Mouse (Mus musculus): Measurements from ENCODE around the gene Rtkn. TPM values are rescaled to one million over a fixed set of nuclear protein-coding genes. Genes with fewer than 3 reads are reported as not detected.

Rtkn gene
- polyA plus RNA-seq, 1 experiment from 2014 or later, result 19.3 TPM

- no peaks in the 10 kb centered on the region for H3K9me3 ChIP-seq (replicated peaks)
These were observed 45.3 kb downstream of the Rtkn start for GRCm38 (mm10) chr6:83180605-83181004.

GRCm38 (mm10) chr6:83184858-83185435 lies 49.7 kb downstream of the Rtkn start:
- peaks cover 23% of the 10 kb centered on the region for H3K4me1 ChIP-seq (replicated peaks)
- no peak overlapping the region for H3K27ac ChIP-seq
- H3K9me3 ChIP-seq (replicated peaks), result no peaks in the 10 kb centered on the region
- peaks cover 32% of the 10 kb centered on the region for H3K36me3 ChIP-seq
- H3K4me2 ChIP-seq, result no peak overlapping the region
- no peak overlapping the region for H3K9ac ChIP-seq
- no peak for ATAC-seq (replicated peaks; ENCODE audit: insufficient number of reproducible peaks, insufficient read depth, low FRiP score, low read depth)
- no peaks in the 10 kb centered on the region for H3K27me3 ChIP-seq
- no peak overlapping the region for H3K4me3 ChIP-seq
- WGBS, result 90% methylated on average over 3 of the region's 3 CpGs

More at GRCm38 (mm10) chr6:83180605-83181004, 45.3 kb downstream of the Rtkn start:
- no peak for ATAC-seq (replicated peaks; ENCODE audit: insufficient number of reproducible peaks, insufficient read depth, low FRiP score, low read depth)
- peaks cover 30% of the 10 kb centered on the region for H3K36me3 ChIP-seq
- peaks cover 17% of the 10 kb centered on the region for H3K4me1 ChIP-seq (replicated peaks)
- no peak overlapping the region for H3K4me3 ChIP-seq
- H3K27me3 ChIP-seq, result no peaks in the 10 kb centered on the region
- no peak overlapping the region for H3K9ac ChIP-seq
- H3K27ac ChIP-seq, result no peak overlapping the region
- WGBS, result 70% methylated on average over 6 of the region's 6 CpGs
- H3K4me2 ChIP-seq, result no peak overlapping the region

GRCm38 (mm10) chr6:83185895-83186861 lies 50.9 kb downstream of the Rtkn start:
- Histone ChIP-seq H3K27ac (no peak overlapping the region), H3K27me3 (no peaks in the 10 kb centered on the region), H3K9me3 (replicated peaks) (no peaks in the 10 kb centered on the region), H3K9ac (no peak overlapping the region), H3K4me3 (0 out of 2 replicates have a peak overlapping the region, but pooled peaks have one; percentile 7), H3K4me2 (peak overlapping the region; percentile 36), H3K4me1 (replicated peaks) (peaks cover 20% of the 10 kb centered on the region), H3K36me3 (peaks cover 44% of the 10 kb centered on the region)
- WGBS, result 27% methylated on average over 25 of the region's 25 CpGs
- peak; percentile 72; the same call in 1 of the 2 replicates for ATAC-seq (replicated peaks; ENCODE audit: insufficient number of reproducible peaks, insufficient read depth, low FRiP score, low read depth)

GRCm38 (mm10) chr6:83186946-83187345 lies 51.7 kb downstream of the Rtkn start:
- WGBS, result 86% methylated on average over 2 of the region's 2 CpGs
- no peaks in the 10 kb centered on the region for H3K9me3 ChIP-seq (replicated peaks)
- H3K4me3 ChIP-seq, result no peak overlapping the region
- H3K27me3 ChIP-seq, result no peaks in the 10 kb centered on the region
- H3K4me1 ChIP-seq (replicated peaks), result peaks cover 20% of the 10 kb centered on the region
- H3K27ac ChIP-seq, result no peak overlapping the region
- no peak overlapping the region for H3K4me2 ChIP-seq
- H3K9ac ChIP-seq, result no peak overlapping the region
- ATAC-seq (replicated peaks; ENCODE audit: insufficient number of reproducible peaks, insufficient read depth, low FRiP score, low read depth), result no peak
- H3K36me3 ChIP-seq, result peaks cover 52% of the 10 kb centered on the region

GRCm38 (mm10) chr6:83193571-83193970 lies 58.3 kb downstream of the Rtkn start:
- H3K9me3 ChIP-seq (replicated peaks), result no peaks in the 10 kb centered on the region
- H3K27me3 ChIP-seq, result no peaks in the 10 kb centered on the region
- ATAC-seq (replicated peaks; ENCODE audit: insufficient number of reproducible peaks, insufficient read depth, low FRiP score, low read depth), result no peak
- no peak overlapping the region for H3K9ac ChIP-seq
- peaks cover 11% of the 10 kb centered on the region for H3K4me1 ChIP-seq (replicated peaks)
- no peak overlapping the region for H3K4me3 ChIP-seq
- H3K36me3 ChIP-seq, result peaks cover 87% of the 10 kb centered on the region
- WGBS, result 84% methylated on average over 7 of the region's 7 CpGs
- H3K4me2 ChIP-seq, result no peak overlapping the region
- H3K27ac ChIP-seq, result no peak overlapping the region

GRCm38 (mm10) chr6:83197345-83198004 lies 62.2 kb downstream of the Rtkn start:
- peak; percentile 44; the same call in 1 of the 2 replicates for ATAC-seq (replicated peaks; ENCODE audit: insufficient number of reproducible peaks, insufficient read depth, low FRiP score, low read depth)
- Histone ChIP-seq H3K4me2 (no peak overlapping the region), H3K4me3 (0 out of 2 replicates have a peak overlapping the region, but pooled peaks have one; percentile 3), H3K9ac (peak overlapping the region; percentile 25; the same call in 1 of the 2 replicates), H3K36me3 (peaks cover 66% of the 10 kb centered on the region), H3K9me3 (replicated peaks) (no peaks in the 10 kb centered on the region), H3K4me1 (replicated peaks) (peaks cover 10% of the 10 kb centered on the region), H3K27me3 (no peaks in the 10 kb centered on the region), H3K27ac (peak overlapping the region; percentile 45)
- WGBS, result 35% methylated on average over 15 of the region's 15 CpGs

MicroRNAs encoded within 50 kb of the gene (microRNA counts, 519-probe panel; counts per million panel counts)
- microRNA mmu-miR-3470a+mmu-miR-3470b, result 1,589 counts per million, percentile 9 among the panel's probes with 10 or more counts

Small RNAs within 50 kb of the gene (microRNA-seq; reads per million reads assigned to microRNA genes)
- not detected for gene Mir3470a

Other genes with a start within 250 kb of the Rtkn start
- gene Sema4f, start 195.7 kb upstream of the Rtkn start, polyA plus RNA-seq (2015; fragmentation: Nextera tagmentation; extraction: Ambion mirVana), result 0.37 and 1.1 TPM in 2 replicates
- 0.57 and 1.0 TPM in 2 replicates for gene M1ap, start 188.6 kb upstream of the Rtkn start, polyA plus RNA-seq (2015; fragmentation: Nextera tagmentation; extraction: Ambion mirVana)
- gene Dok1, start 102.0 kb upstream of the Rtkn start, polyA plus RNA-seq (2015; fragmentation: Nextera tagmentation; extraction: Ambion mirVana), result 7.1 and 10.8 TPM in 2 replicates
- 7.5 and 11.9 TPM in 2 replicates for gene Loxl3, start 101.3 kb upstream of the Rtkn start, polyA plus RNA-seq (2015; fragmentation: Nextera tagmentation; extraction: Ambion mirVana)
- 110 and 136 TPM in 2 replicates for gene Aup1, start 80.9 kb upstream of the Rtkn start, polyA plus RNA-seq (2015; fragmentation: Nextera tagmentation; extraction: Ambion mirVana)
- 71.2 and 83.4 TPM in 2 replicates for gene Htra2, start 80.2 kb upstream of the Rtkn start, polyA plus RNA-seq (2015; fragmentation: Nextera tagmentation; extraction: Ambion mirVana)
- gene Dqx1, start 77.6 kb upstream of the Rtkn start, polyA plus RNA-seq (2015; fragmentation: Nextera tagmentation; extraction: Ambion mirVana), result 0.28 and 1.1 TPM in 2 replicates
- gene Tlx2, start 65.2 kb upstream of the Rtkn start, polyA plus RNA-seq (2015; fragmentation: Nextera tagmentation; extraction: Ambion mirVana), result 0.37 and 1.5 TPM in 2 replicates
- gene Pcgf1, start 57.6 kb upstream of the Rtkn start, polyA plus RNA-seq (2015; fragmentation: Nextera tagmentation; extraction: Ambion mirVana), result 13.8 and 18.6 TPM in 2 replicates
- gene Lbx2, start 49.1 kb upstream of the Rtkn start, polyA plus RNA-seq (2015; fragmentation: Nextera tagmentation; extraction: Ambion mirVana), result 0.42 and 0.48 TPM in 2 replicates
- 2.3 and 2.4 TPM in 2 replicates for gene Ccdc142, start 33.9 kb upstream of the Rtkn start, polyA plus RNA-seq (2015; fragmentation: Nextera tagmentation; extraction: Ambion mirVana)
- 1.9 and 2.6 TPM in 2 replicates for gene Gm42688, start 33.8 kb upstream of the Rtkn start, polyA plus RNA-seq (2015; fragmentation: Nextera tagmentation; extraction: Ambion mirVana)
- gene Mrpl53, start 26.4 kb upstream of the Rtkn start, polyA plus RNA-seq (2015; fragmentation: Nextera tagmentation; extraction: Ambion mirVana), result 136 and 164 TPM in 2 replicates
- 17.6 and 27.8 TPM in 2 replicates for gene Mogs, start 20.0 kb upstream of the Rtkn start, polyA plus RNA-seq (2015; fragmentation: Nextera tagmentation; extraction: Ambion mirVana)
- 81.9 and 99.5 TPM in 2 replicates for gene Wbp1, start 13.9 kb upstream of the Rtkn start, polyA plus RNA-seq (2015; fragmentation: Nextera tagmentation; extraction: Ambion mirVana)
- 7.4 and 9.2 TPM in 2 replicates for gene Ino80b, start 10.0 kb upstream of the Rtkn start, polyA plus RNA-seq (2015; fragmentation: Nextera tagmentation; extraction: Ambion mirVana)
- gene Wdr54, start 20.9 kb downstream of the Rtkn start, polyA plus RNA-seq (2015; fragmentation: Nextera tagmentation; extraction: Ambion mirVana), result 3.4 and 4.3 TPM in 2 replicates
- gene 1700003E16Rik, start 20.9 kb downstream of the Rtkn start, polyA plus RNA-seq (2015; fragmentation: Nextera tagmentation; extraction: Ambion mirVana), result 0.91 and 1.6 TPM in 2 replicates
- gene Dctn1, start 30.5 kb downstream of the Rtkn start, polyA plus RNA-seq (2015; fragmentation: Nextera tagmentation; extraction: Ambion mirVana), result 60.3 and 82.8 TPM in 2 replicates
- gene Slc4a5, start 84.4 kb downstream of the Rtkn start, polyA plus RNA-seq (2015; fragmentation: Nextera tagmentation; extraction: Ambion mirVana), result 0.22 and 0.28 TPM in 2 replicates
- gene Mthfd2, start 190.4 kb downstream of the Rtkn start, polyA plus RNA-seq (2015; fragmentation: Nextera tagmentation; extraction: Ambion mirVana), result 21.0 and 24.1 TPM in 2 replicates
- 28.1 and 38.4 TPM in 2 replicates for gene Mob1a, start 190.6 kb downstream of the Rtkn start, polyA plus RNA-seq (2015; fragmentation: Nextera tagmentation; extraction: Ambion mirVana)
- 220 and 294 TPM in 2 replicates for gene Bola3, start 213.7 kb downstream of the Rtkn start, polyA plus RNA-seq (2015; fragmentation: Nextera tagmentation; extraction: Ambion mirVana)